Mouse (Mus musculus): Measurements from ENCODE around the gene Hsd17b11. TPM values are rescaled to one million over a fixed set of nuclear protein-coding genes. Genes with fewer than 3 reads are reported as not detected.

Gene Hsd17b11
- 34.5 and 60.5 TPM in 2 replicates for polyA plus RNA-seq (2012; rRNA removed; ENCODE audit: low replicate concordance)

DNA sequence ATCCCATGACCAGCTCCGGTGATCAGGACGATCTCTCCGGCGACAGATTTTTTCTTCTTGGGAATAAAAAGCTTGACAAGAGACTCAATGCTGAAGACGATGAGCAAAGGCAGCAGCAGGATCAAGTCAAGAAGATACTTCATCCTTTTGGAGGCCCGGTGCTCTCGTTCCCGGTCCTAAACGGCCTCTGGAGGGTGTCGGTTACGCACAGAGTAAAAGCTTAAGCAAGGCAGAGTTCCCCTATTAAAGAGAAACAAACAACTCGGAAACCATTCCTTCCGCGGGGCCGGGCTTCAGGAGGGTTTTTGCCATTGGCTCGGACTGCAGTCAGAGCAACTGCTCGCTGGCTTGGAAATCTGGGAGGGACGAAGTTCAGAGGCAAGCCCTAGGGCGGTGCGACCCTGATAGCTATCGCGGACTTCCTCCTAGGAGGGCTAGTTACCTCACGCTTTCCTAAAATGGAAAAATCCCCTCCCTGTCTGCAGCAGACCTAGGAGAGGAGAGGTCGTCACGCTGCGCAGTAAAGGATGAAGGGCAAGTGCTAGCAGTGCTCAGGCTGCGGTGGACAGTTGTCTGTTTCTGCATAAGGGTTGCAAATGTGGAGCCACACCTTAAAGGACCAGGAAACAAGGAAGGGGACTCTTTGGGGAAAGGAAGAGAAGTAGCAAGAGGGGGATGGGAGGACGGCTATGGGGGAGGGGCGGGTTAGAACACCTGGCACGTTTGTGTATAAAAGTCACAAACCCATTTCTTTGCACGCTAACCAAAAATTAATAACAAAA, at the start of gene Hsd17b11:
Hsd17b11 (minus strand) TSS at position 323 of the 782 bp plus-strand sequence.

DNA sequence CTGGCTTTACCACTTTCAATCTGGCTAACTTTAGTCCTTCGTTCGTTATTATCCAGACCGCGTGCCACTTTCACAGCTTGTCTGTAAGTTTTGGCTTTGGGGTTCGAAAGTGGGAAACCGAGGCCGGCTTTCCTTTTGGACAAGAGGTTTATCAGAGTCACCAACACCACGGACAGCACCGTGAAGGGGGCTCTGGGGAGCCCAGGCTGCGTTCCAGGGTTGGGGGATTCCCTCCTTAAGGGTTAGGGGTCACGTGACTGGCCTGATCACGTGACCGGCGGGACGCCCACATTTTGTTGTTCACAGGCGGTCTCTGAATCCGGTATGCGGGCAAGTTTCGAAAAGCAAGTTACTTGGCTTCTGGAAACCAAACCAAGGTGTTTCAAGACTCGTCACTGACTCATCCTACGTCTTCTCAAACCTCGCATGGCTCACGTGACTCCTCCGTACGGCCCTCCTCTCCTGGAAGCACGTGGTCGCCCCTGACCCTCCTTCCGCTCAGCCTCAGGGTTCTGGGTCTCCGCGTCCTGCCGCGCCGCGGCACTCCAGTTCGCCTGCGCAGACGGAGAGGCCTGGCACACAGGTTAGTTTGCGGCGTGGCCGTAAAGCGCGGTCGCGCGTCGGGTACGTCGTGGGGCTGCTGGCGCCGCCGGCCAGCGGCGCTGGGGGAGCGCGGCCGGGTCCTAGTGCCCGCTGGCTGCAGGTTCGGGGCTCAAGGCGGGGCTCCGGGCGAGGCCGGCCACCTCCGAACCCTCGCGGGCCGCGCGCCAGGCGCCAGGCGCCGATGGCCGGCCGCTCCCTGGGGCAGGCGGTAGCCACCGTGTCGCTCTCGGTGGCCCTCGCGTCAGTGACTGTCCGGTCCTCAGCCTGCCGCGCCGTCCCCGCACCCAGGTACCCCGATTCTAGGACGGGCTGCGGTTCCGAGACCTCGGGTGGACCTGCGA, 24.8 kb upstream of the Hsd17b11 start, which contains the start of gene Nudt9:
Nudt9 (plus strand) TSS at position 51 of the 944 bp plus-strand sequence.

DNA sequence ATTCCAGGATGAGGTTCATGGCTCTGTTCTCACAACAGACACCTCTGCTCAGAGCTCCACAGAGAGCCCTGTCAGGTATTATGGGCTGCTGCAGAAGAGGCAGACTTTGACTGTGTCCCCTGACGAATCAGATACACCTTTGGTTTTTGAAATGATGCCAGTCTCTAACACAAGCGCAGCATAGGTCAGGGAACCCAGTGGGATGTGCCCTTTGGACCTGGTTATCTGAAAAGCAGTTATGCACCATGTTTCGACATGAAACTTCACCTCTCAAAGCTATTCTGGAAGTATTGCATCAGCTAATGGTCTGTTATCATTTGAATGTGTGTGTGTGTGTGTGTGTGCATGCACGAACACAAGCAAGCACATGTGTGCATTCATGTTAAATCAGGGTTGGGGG, 44.4 kb downstream of the Hsd17b11 start, which contains the start of gene Hsd17b13:
Hsd17b13 (minus strand) TSS at position 114 of the 400 bp plus-strand sequence.

Other genes starting within 250 kb of the Hsd17b11 start
- 12.9 and 14.3 TPM in 2 replicates for gene Klhl8, start 110.7 kb downstream of the Hsd17b11 start, polyA plus RNA-seq (2012; rRNA removed; ENCODE audit: low replicate concordance)
- 0.17 and 0.50 TPM in 2 replicates for gene Hsd17b13, start 44.5 kb downstream of the Hsd17b11 start, polyA plus RNA-seq (2012; rRNA removed; ENCODE audit: low replicate concordance)
- gene Nudt9, start 24.4 kb upstream of the Hsd17b11 start, polyA plus RNA-seq (2012; rRNA removed; ENCODE audit: low replicate concordance), result 52.9 and 59.7 TPM in 2 replicates
- gene Gm17660, start 55.7 kb upstream of the Hsd17b11 start, polyA plus RNA-seq (2012; rRNA removed; ENCODE audit: low replicate concordance), result not detected in 2 replicates
- 249 and 562 TPM in 2 replicates for gene Sparcl1, start 91.8 kb upstream of the Hsd17b11 start, polyA plus RNA-seq (2012; rRNA removed; ENCODE audit: low replicate concordance)
- not detected in 2 replicates for gene Dspp, start 148.8 kb upstream of the Hsd17b11 start, polyA plus RNA-seq (2012; rRNA removed; ENCODE audit: low replicate concordance)
- gene Dmp1, start 180.7 kb upstream of the Hsd17b11 start, polyA plus RNA-seq (2012; rRNA removed; ENCODE audit: low replicate concordance), result 0.04 and 0.05 TPM in 2 replicates